Mouse (Mus musculus): ENCODE measurements around the gene Lrrc75b. TPM values are rescaled to one million over a fixed set of nuclear protein-coding genes. Genes with fewer than 3 reads are reported as not detected.

The Lrrc75b gene
- polyA plus RNA-seq, 1 experiment from 2014 or later = 3.5 TPM

DNA sequence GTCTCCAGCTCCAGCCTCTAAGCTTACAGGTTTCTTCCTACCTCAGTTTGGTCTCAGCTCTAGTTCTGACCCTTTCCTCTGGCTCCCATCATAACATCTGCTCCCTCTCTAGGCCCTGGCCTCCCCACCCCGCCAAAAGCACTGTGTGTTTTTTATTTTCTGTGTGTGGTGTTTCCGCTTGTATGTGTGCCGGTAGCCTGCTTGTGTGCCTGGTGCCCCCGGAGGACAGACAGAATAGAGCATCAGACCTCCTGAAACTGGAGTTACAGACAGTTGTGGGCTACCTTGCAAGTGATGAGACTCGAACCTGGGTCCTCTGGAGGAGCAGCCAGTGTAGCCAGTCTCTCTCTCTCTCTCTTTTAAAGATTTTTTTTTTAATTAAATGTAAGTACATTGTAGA lies 6.2 kb upstream of the Lrrc75b start:
- Histone ChIP-seq H3K36me3 (no peaks in the 10 kb centered on the region), H3K9ac (no peak overlapping the region), H3K27ac (no peak overlapping the region), H3K27me3 (peaks cover 7% of the 10 kb centered on the region), H3K4me2 (no peak overlapping the region), H3K9me3 (no peaks in the 10 kb centered on the region), H3K4me1 (peaks cover 2% of the 10 kb centered on the region; the same call in 1 of the 2 replicates), H3K4me3 (no peak overlapping the region)
- 77% methylated on average over 5 of the region's 5 CpGs for WGBS
- ATAC-seq (ENCODE audit: insufficient number of reproducible peaks, low FRiP score, low TSS enrichment, low read depth) = no peak

- 66% methylated on average over 7 of the region's 7 CpGs for WGBS
- Histone ChIP-seq H3K27ac (no peak overlapping the region), H3K9ac (no peak overlapping the region)
These were observed 5.8 kb upstream of the Lrrc75b start for GRCm38 (mm10) chr10:75565906-75566305.

GRCm38 (mm10) chr10:75565436-75565835 lies 5.3 kb upstream of the Lrrc75b start:
- Histone ChIP-seq H3K4me2 (no peak overlapping the region), H3K4me1 (peaks cover 7% of the 10 kb centered on the region), H3K27ac (no peak overlapping the region), H3K9ac (no peak overlapping the region), H3K4me3 (no peak overlapping the region), H3K9me3 (no peaks in the 10 kb centered on the region), H3K27me3 (peaks cover 15% of the 10 kb centered on the region), H3K36me3 (no peaks in the 10 kb centered on the region)
- ATAC-seq (ENCODE audit: insufficient number of reproducible peaks, low FRiP score, low TSS enrichment, low read depth) = no peak
- 49% methylated on average over 6 of the region's 6 CpGs for WGBS

More at GRCm38 (mm10) chr10:75565906-75566305, 5.8 kb upstream of the Lrrc75b start:
- H3K4me2 ChIP-seq = no peak overlapping the region
- peaks cover 11% of the 10 kb centered on the region for H3K27me3 ChIP-seq
- no peak overlapping the region for H3K4me3 ChIP-seq
- no peaks in the 10 kb centered on the region for H3K36me3 ChIP-seq
- H3K9me3 ChIP-seq = no peaks in the 10 kb centered on the region
- ATAC-seq (ENCODE audit: insufficient number of reproducible peaks, low FRiP score, low TSS enrichment, low read depth) = no peak
- H3K4me1 ChIP-seq = peaks cover 2% of the 10 kb centered on the region; the same call in 1 of the 2 replicates

GRCm38 (mm10) chr10:75564687-75565265 lies 4.6 kb upstream of the Lrrc75b start:
- Histone ChIP-seq H3K9me3 (no peaks in the 10 kb centered on the region), H3K27me3 (peaks cover 22% of the 10 kb centered on the region), H3K27ac (no peak overlapping the region), H3K4me2 (no peak overlapping the region), H3K9ac (no peak overlapping the region), H3K4me3 (no peak overlapping the region), H3K4me1 (peaks cover 14% of the 10 kb centered on the region), H3K36me3 (no peaks in the 10 kb centered on the region)
- ATAC-seq (ENCODE audit: insufficient number of reproducible peaks, low FRiP score, low TSS enrichment, low read depth) = no peak
- WGBS = 76% methylated on average over 12 of the region's 12 CpGs

DNA sequence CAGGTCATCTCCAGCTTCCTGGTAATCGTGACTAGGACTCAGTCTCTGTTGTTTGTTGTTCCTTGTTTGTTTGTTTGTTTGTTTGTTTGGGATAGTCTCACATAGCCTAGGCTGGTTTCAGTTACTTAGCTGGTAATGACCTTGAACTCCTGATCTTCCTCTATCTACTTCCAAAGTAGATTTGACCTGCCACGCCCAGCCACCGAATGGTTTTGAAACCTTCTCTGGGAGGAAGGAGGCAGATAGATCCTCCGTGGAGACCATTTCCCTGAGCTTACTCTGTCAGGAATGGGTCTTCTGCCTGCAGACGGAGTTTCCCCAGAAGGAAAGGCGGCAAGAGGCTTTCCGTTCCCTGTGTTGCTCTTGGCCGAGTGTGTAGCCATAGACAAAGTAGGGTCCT lies 2.5 kb upstream of the Lrrc75b start:
- WGBS = 84% methylated on average over 8 of the region's 8 CpGs
- Histone ChIP-seq H3K36me3 (no peaks in the 10 kb centered on the region), H3K27me3 (peaks cover 30% of the 10 kb centered on the region), H3K9me3 (no peaks in the 10 kb centered on the region), H3K9ac (no peak overlapping the region), H3K27ac (no peak overlapping the region), H3K4me2 (no peak overlapping the region), H3K4me3 (no peak overlapping the region), H3K4me1 (peaks cover 31% of the 10 kb centered on the region)
- no peak for ATAC-seq (ENCODE audit: insufficient number of reproducible peaks, low FRiP score, low TSS enrichment, low read depth)

DNA sequence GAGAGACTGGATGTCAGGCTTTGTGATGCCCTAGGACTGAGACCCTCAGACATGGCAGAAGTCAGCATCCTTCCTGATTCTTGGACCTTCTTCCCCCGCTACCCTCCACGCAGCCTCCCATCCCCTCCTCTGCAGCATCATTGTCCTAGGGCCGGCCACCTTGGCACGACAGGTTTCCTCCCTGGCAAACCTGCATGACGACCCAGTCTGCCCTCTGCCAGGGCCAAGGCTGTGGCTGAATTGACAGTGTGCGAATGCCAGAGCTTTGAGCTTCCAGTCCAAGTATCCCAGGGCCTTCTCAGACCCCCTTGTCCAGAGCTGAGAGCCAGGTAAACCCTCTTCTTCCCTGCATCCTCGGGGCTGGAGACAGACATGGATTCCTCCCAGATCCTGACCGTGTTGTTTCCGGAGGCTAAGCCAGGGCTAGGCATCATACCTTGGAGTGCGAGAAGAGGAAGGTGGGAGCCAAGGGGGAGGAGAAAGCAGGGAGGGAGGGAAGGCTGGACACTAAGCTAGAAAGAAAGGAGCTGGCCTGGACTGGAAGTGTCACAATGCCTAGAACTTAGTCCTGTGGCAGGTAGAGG lies 1.0 kb upstream of the Lrrc75b start, which contains the start of gene Ggt1:
Ggt1 (plus strand) TSS at position 534 of the 584 bp plus-strand sequence.
- 58% methylated on average over 10 of the region's 10 CpGs for WGBS
- no peak for ATAC-seq (ENCODE audit: insufficient number of reproducible peaks, low FRiP score, low TSS enrichment, low read depth)
- H3K27me3 ChIP-seq = peaks cover 30% of the 10 kb centered on the region
- H3K36me3 ChIP-seq = no peaks in the 10 kb centered on the region
- H3K4me1 ChIP-seq = peaks cover 44% of the 10 kb centered on the region
- H3K27ac ChIP-seq = no peak within 1 kb of the TSS
- peak within 1 kb of the TSS; percentile 99 for H3K4me2 ChIP-seq
- H3K9ac ChIP-seq = no peak within 1 kb of the TSS; the same call in 1 of the 2 replicates
- H3K4me3 ChIP-seq = peak within 1 kb of the TSS; percentile 61; the same call in 1 of the 2 replicates
- no peaks in the 10 kb centered on the region for H3K9me3 ChIP-seq

GRCm38 (mm10) chr10:75560549-75560899 lies 394 bp upstream of the Lrrc75b start:
- no peaks in the 10 kb centered on the region for H3K9me3 ChIP-seq
- 9% methylated on average over 6 of the region's 6 CpGs for WGBS
- H3K36me3 ChIP-seq = no peaks in the 10 kb centered on the region
- peaks cover 30% of the 10 kb centered on the region for H3K27me3 ChIP-seq
- peak overlapping the region; percentile 99 for H3K4me2 ChIP-seq
- no peak overlapping the region for H3K27ac ChIP-seq
- H3K4me3 ChIP-seq = peak overlapping the region; percentile 61
- peaks cover 48% of the 10 kb centered on the region for H3K4me1 ChIP-seq
- no peak for ATAC-seq (ENCODE audit: insufficient number of reproducible peaks, low FRiP score, low TSS enrichment, low read depth)
- H3K9ac ChIP-seq = peak overlapping the region; percentile 55; the same call in 1 of the 2 replicates

GRCm38 (mm10) chr10:75559041-75559675 lies 972 bp downstream of the Lrrc75b start:
- Histone ChIP-seq H3K36me3 (no peaks in the 10 kb centered on the region), H3K4me3 (peak overlapping the region; percentile 61), H3K9ac (peak overlapping the region; percentile 55), H3K4me2 (peak overlapping the region; percentile 99), H3K27me3 (peaks cover 30% of the 10 kb centered on the region), H3K9me3 (no peaks in the 10 kb centered on the region), H3K4me1 (peaks cover 48% of the 10 kb centered on the region), H3K27ac (0 out of 2 replicates have a peak overlapping the region, but pooled peaks have one; percentile 17)
- 7% methylated on average over 14 of the region's 14 CpGs for WGBS
- no peak for ATAC-seq (ENCODE audit: insufficient number of reproducible peaks, low FRiP score, low TSS enrichment, low read depth)

DNA sequence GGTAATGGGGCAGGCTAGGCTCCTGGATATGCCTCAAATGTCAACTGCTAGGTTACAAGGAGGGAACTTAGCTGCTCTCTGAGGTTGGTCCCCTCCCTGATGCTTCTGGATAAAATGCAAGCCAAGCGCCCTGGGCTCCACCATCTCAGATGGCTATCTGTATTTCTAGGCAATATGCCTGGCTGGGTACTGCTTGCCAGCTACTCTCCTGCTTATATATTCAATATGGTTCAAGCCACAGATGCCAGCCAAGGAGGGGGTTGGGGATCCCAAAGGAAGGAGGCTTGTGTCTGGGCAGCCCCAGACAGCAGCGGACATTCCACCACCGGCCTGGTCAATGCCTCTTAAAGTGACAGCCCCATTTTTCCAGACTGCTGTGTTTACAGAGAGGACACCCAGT lies 1.6 kb downstream of the Lrrc75b start:
- 33% methylated on average over 3 of the region's 3 CpGs for WGBS
- Histone ChIP-seq H3K27ac (no peak overlapping the region), H3K27me3 (peaks cover 30% of the 10 kb centered on the region), H3K9me3 (no peaks in the 10 kb centered on the region), H3K4me3 (no peak overlapping the region), H3K9ac (no peak overlapping the region), H3K36me3 (no peaks in the 10 kb centered on the region), H3K4me1 (peaks cover 46% of the 10 kb centered on the region), H3K4me2 (peak overlapping the region; percentile 99; the same call in 1 of the 2 replicates)
- no peak for ATAC-seq (ENCODE audit: insufficient number of reproducible peaks, low FRiP score, low TSS enrichment, low read depth)

GRCm38 (mm10) chr10:75556026-75556425 lies 4.1 kb downstream of the Lrrc75b start:
- Histone ChIP-seq H3K27me3 (peaks cover 21% of the 10 kb centered on the region), H3K4me3 (no peak overlapping the region), H3K4me1 (peaks cover 49% of the 10 kb centered on the region), H3K27ac (peak overlapping the region; percentile 38; the same call in 1 of the 2 replicates), H3K9ac (no peak overlapping the region), H3K9me3 (no peaks in the 10 kb centered on the region), H3K36me3 (no peaks in the 10 kb centered on the region), H3K4me2 (no peak overlapping the region)
- ATAC-seq (ENCODE audit: insufficient number of reproducible peaks, low FRiP score, low TSS enrichment, low read depth) = no peak
- 43% methylated on average over 9 of the region's 9 CpGs for WGBS

GRCm38 (mm10) chr10:75555557-75555956 lies 4.6 kb downstream of the Lrrc75b start:
- Histone ChIP-seq H3K9me3 (no peaks in the 10 kb centered on the region), H3K4me3 (no peak overlapping the region), H3K4me2 (no peak overlapping the region), H3K27me3 (peaks cover 16% of the 10 kb centered on the region), H3K4me1 (peaks cover 45% of the 10 kb centered on the region), H3K36me3 (no peaks in the 10 kb centered on the region), H3K9ac (no peak overlapping the region), H3K27ac (peak overlapping the region; percentile 38; the same call in 1 of the 2 replicates)
- 72% methylated on average over 6 of the region's 6 CpGs for WGBS
- no peak for ATAC-seq (ENCODE audit: insufficient number of reproducible peaks, low FRiP score, low TSS enrichment, low read depth)

DNA sequence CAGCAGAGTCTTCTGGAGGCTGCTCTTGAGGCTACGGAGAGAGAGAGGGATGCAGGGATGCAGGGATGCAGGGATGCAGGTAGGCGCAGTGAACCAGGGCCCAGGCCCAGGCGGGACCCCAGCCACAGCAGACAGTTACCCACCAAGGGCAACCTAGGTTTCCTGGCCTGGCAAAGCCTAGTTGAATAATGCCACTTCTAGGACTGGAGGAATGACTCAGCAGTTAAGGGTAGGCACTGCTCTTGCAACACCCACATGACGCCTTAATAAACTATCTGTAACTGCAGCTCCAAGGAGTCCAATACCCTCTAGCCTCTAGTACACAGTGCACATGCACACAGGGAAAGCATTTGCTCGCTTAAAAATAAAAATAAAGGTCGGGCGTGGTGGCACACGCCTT lies 6.0 kb downstream of the Lrrc75b start:
- no peak overlapping the region for H3K4me2 ChIP-seq
- no peaks in the 10 kb centered on the region for H3K36me3 ChIP-seq
- WGBS = 88% methylated on average over 8 of the region's 8 CpGs
- H3K9ac ChIP-seq = no peak overlapping the region
- no peak overlapping the region for H3K27ac ChIP-seq
- peaks cover 1% of the 10 kb centered on the region; the same call in 1 of the 2 replicates for H3K27me3 ChIP-seq
- no peak overlapping the region for H3K4me3 ChIP-seq
- no peak for ATAC-seq (ENCODE audit: insufficient number of reproducible peaks, low FRiP score, low TSS enrichment, low read depth)
- H3K4me1 ChIP-seq = peaks cover 31% of the 10 kb centered on the region
- H3K9me3 ChIP-seq = no peaks in the 10 kb centered on the region
